Mouse (Mus musculus) forebrain, postnatal 0 days (tissue): ENCODE measurements around the gene Bcl2l15. TPM values are rescaled to one million over a fixed set of nuclear protein-coding genes. Genes with fewer than 3 reads are reported as not detected.

Experiments
- ATAC-seq: fragments of 200-750 bp; cut with Nextera tagmentation; 2 replicates; pipeline ENCODE4 v1.8.0; 2017; ENCODE audit warnings: mild to moderate bottlenecking, moderate library complexity
- DNase-seq: peaks from one replicate; pipeline ENCODE4 v3.0.0-alpha.2; 2015
- H3K27ac ChIP-seq: fragments of 300-500 bp; sonication (generic); 2 replicates; pipeline ENCODE4 v1.5.1; 2014; ENCODE audit warnings: low read depth, mild to moderate bottlenecking, antibody characterized with exemption, low read length, moderate library complexity, mixed read lengths
- H3K27me3 ChIP-seq: fragments of 300-500 bp; sonication (generic); 2 replicates; pipeline ENCODE4 v1.6.1; 2014; ENCODE audit warnings: mild to moderate bottlenecking, low read length, mixed read lengths; ENCODE audit not compliant: insufficient read depth
- H3K36me3 ChIP-seq: fragments of 300-500 bp; sonication (generic); 2 replicates; pipeline ENCODE4 v1.6.1; 2014; ENCODE audit warnings: mild to moderate bottlenecking, moderate library complexity; ENCODE audit not compliant: insufficient read depth
- H3K4me1 ChIP-seq: fragments of 300-500 bp; sonication (generic); 2 replicates; pipeline ENCODE4 v1.6.1; 2014; ENCODE audit warnings: antibody characterized with exemption; ENCODE audit not compliant: insufficient read depth
- H3K4me2 ChIP-seq: fragments of 300-500 bp; sonication (generic); 2 replicates; pipeline ENCODE4 v1.6.1; 2014; ENCODE audit warnings: low read depth, mild to moderate bottlenecking, moderate library complexity
- H3K4me3 ChIP-seq: fragments of 300-500 bp; sonication (generic); 2 replicates; pipeline ENCODE4 v1.5.1; 2014; ENCODE audit warnings: low read depth, low read length, mixed read lengths
- H3K9ac ChIP-seq: fragments of 300-500 bp; sonication (generic); 2 replicates; pipeline ENCODE4 v1.6.1; 2014; ENCODE audit warnings: mild to moderate bottlenecking
- H3K9me3 ChIP-seq: fragments of 300-500 bp; sonication (generic); 2 replicates; pipeline ENCODE4 v1.6.1; 2016; ENCODE audit warnings: low read length
- CTCF ChIP-seq: sonication (generic); IDR thresholded peaks from 2 replicates; pipeline ENCODE4 v1.5.1; 2016; ENCODE audit warnings: antibody characterized with exemption, control low read depth, low read depth
- WGBS: fragments of 180-500 bp; shearing (Covaris S2); extraction: QIAGEN DNeasy Blood & Tissue Kit; methylation state at CpG from one replicate; pipeline ENCODE4 v1.1.7; 2014; 5-methylcytosine and 5-hydroxymethylcytosine counted together
- polyA plus RNA-seq: library from polyadenylated mRNA; unstranded; fragments of >200 nt; fragmentation: Nextera tagmentation; extraction: Ambion mirVana; gene quantifications from 2 replicates; pipeline ENCODE4 v1.2.1, GENCODE M21; 2015
- total RNA-seq: library from RNA; depleted of rRNA; stranded (reverse); fragments of >200 nt; gene quantifications from 2 replicates; pipeline ENCODE4 v1.2.3, GENCODE M21; 2014; rRNA removed

The Bcl2l15 gene
- total RNA-seq (not detected in 2 replicates), polyA plus RNA-seq (not detected in 2 replicates)

GRCm38 (mm10) chr3:103832426-103832825 lies at the start of gene Bcl2l15:
Gene Bcl2l15 (plus strand): TSS chr3:103832601.
- DNase-seq (no peak), ATAC-seq (no peak)
- Histone ChIP-seq H3K27ac (no peak within 1 kb of the TSS), H3K36me3 (no peaks in the 10 kb centered on the region), H3K9ac (no peak within 1 kb of the TSS), H3K9me3 (no peaks in the 10 kb centered on the region), H3K4me2 (no peak within 1 kb of the TSS), H3K27me3 (no peaks in the 10 kb centered on the region), H3K4me1 (no peaks in the 10 kb centered on the region), H3K4me3 (no peak within 1 kb of the TSS)
- no peak for TF ChIP-seq CTCF

- Histone ChIP-seq H3K27ac (no peak overlapping the region), H3K36me3 (no peaks in the 10 kb centered on the region), H3K4me2 (no peak overlapping the region), H3K4me3 (no peak overlapping the region), H3K4me1 (no peaks in the 10 kb centered on the region), H3K27me3 (no peaks in the 10 kb centered on the region), H3K9ac (no peak overlapping the region), H3K9me3 (no peaks in the 10 kb centered on the region)
- ATAC-seq: no peak
- TF ChIP-seq CTCF: no peak
- DNase-seq: no peak
- WGBS: 89% methylated on average over 4 of the region's 4 CpGs
Observed at GRCm38 (mm10) chr3:103782844-103783609, 49.4 kb upstream of the Bcl2l15 start.

GRCm38 (mm10) chr3:103787225-103787624 lies 45.2 kb upstream of the Bcl2l15 start:
- Histone ChIP-seq H3K4me3 (no peak overlapping the region), H3K36me3 (no peaks in the 10 kb centered on the region), H3K27me3 (no peaks in the 10 kb centered on the region), H3K4me2 (no peak overlapping the region), H3K9me3 (no peaks in the 10 kb centered on the region), H3K9ac (no peak overlapping the region), H3K4me1 (peaks cover 9% of the 10 kb centered on the region; the same call in 1 of the 2 replicates), H3K27ac (no peak overlapping the region)
- 63% methylated on average over 7 of the region's 7 CpGs for WGBS
- no peak for DNase-seq
- no peak for TF ChIP-seq CTCF
- ATAC-seq: no peak

GRCm38 (mm10) chr3:103789096-103789495 lies 43.3 kb upstream of the Bcl2l15 start:
- Histone ChIP-seq H3K4me1 (peaks cover 9% of the 10 kb centered on the region; the same call in 1 of the 2 replicates), H3K36me3 (no peaks in the 10 kb centered on the region), H3K27me3 (no peaks in the 10 kb centered on the region), H3K9me3 (no peaks in the 10 kb centered on the region), H3K4me3 (no peak overlapping the region), H3K9ac (no peak overlapping the region), H3K27ac (no peak overlapping the region), H3K4me2 (peak overlapping the region; percentile 72; the same call in 1 of the 2 replicates)
- no peak for TF ChIP-seq CTCF
- DNase-seq (no peak), ATAC-seq (no peak)
- WGBS: 82% methylated on average over 7 of the region's 7 CpGs

- TF ChIP-seq CTCF: no peak
- no peaks in the 10 kb centered on the region for H3K9me3 ChIP-seq
- peaks cover 9% of the 10 kb centered on the region; the same call in 1 of the 2 replicates for H3K4me1 ChIP-seq
- H3K27ac ChIP-seq: peak overlapping the region; percentile 91
- no peaks in the 10 kb centered on the region for H3K27me3 ChIP-seq
- DNase-seq: peak; percentile 16
- ATAC-seq: no peak
- peak overlapping the region; percentile 72 for H3K4me2 ChIP-seq
- H3K4me3 ChIP-seq: peak overlapping the region; percentile 92
- peak overlapping the region; percentile 88 for H3K9ac ChIP-seq
- WGBS: 2% methylated on average over 14 of the region's 14 CpGs
- H3K36me3 ChIP-seq: no peaks in the 10 kb centered on the region
Observed at GRCm38 (mm10) chr3:103789891-103790345, 42.5 kb upstream of the Bcl2l15 start.

GRCm38 (mm10) chr3:103790346-103791145 lies 41.9 kb upstream of the Bcl2l15 start:
- Histone ChIP-seq H3K9ac (peak overlapping the region; percentile 88), H3K27me3 (no peaks in the 10 kb centered on the region), H3K4me1 (peaks cover 9% of the 10 kb centered on the region; the same call in 1 of the 2 replicates), H3K9me3 (no peaks in the 10 kb centered on the region), H3K27ac (peak overlapping the region; percentile 91), H3K36me3 (no peaks in the 10 kb centered on the region), H3K4me2 (peak overlapping the region; percentile 72), H3K4me3 (peak overlapping the region; percentile 92)
- DNase-seq: peak; percentile 49
- peak; percentile 13; the same call in 1 of the 2 replicates for TF ChIP-seq CTCF
- 1% methylated on average over 50 of the region's 61 CpGs for WGBS
- ATAC-seq: peak; percentile 70
